Mouse (Mus musculus) midbrain, postnatal 0 days (tissue): ENCODE measurements at regions not wholly inside any gene's neighbourhood (a gene's known extent, or its start where the extent isn't known, plus 50 kb on each side); places are given as distances from the start of the nearest gene placed in this dataset.

ENCODE experiments used
- ATAC-seq: fragments of 200-750 bp; cut with Nextera tagmentation; 2 replicates; pipeline ENCODE4 v1.8.0; 2017; ENCODE audit warnings: moderate number of reproducible peaks, mild to moderate bottlenecking, moderate TSS enrichment, moderate library complexity; ENCODE audit not compliant: low FRiP score
- DNase-seq: peaks from one replicate; pipeline ENCODE4 v3.0.0-alpha.2; 2015; ENCODE audit warnings: low spot score
- H3K27ac ChIP-seq: fragments of 300-500 bp; sonication (generic); 2 replicates; pipeline ENCODE4 v1.5.1; 2014; ENCODE audit warnings: low read depth, mild to moderate bottlenecking, low read length, mixed read lengths
- H3K27me3 ChIP-seq: fragments of 300-500 bp; sonication (generic); 2 replicates; pipeline ENCODE4 v1.6.1; 2014; ENCODE audit warnings: low read length, control low read depth, mixed read lengths; ENCODE audit not compliant: insufficient read depth
- H3K36me3 ChIP-seq: fragments of 300-500 bp; sonication (generic); 2 replicates; pipeline ENCODE4 v1.6.1; 2014; ENCODE audit warnings: low read length, control low read depth, mixed read lengths; ENCODE audit not compliant: insufficient read depth
- H3K4me1 ChIP-seq: fragments of 300-500 bp; sonication (generic); 2 replicates; pipeline ENCODE4 v1.6.1; 2014; ENCODE audit warnings: mild to moderate bottlenecking, control low read depth, antibody characterized with exemption, low read length, mixed read lengths; ENCODE audit not compliant: insufficient read depth
- H3K4me2 ChIP-seq: fragments of 300-500 bp; sonication (generic); 2 replicates; pipeline ENCODE4 v1.6.1; 2014; ENCODE audit warnings: low read depth, mild to moderate bottlenecking, low read length, mixed read lengths; ENCODE audit not compliant: poor library complexity, severe bottlenecking
- H3K4me3 ChIP-seq: fragments of 300-500 bp; sonication (generic); 2 replicates; pipeline ENCODE4 v1.5.1; 2014; ENCODE audit warnings: low read depth, mild to moderate bottlenecking, low read length, moderate library complexity
- H3K9ac ChIP-seq: fragments of 300-500 bp; sonication (generic); replicated peaks from 2 replicates; pipeline ENCODE4 v1.6.1; 2014; ENCODE audit warnings: mild to moderate bottlenecking, low read length, moderate library complexity, mixed read lengths; ENCODE audit not compliant: poor library complexity, severe bottlenecking
- H3K9me3 ChIP-seq: fragments of 300-500 bp; sonication (generic); 2 replicates; pipeline ENCODE4 v1.6.1; 2016; ENCODE audit warnings: low read length, control low read depth
- CTCF ChIP-seq: IDR thresholded peaks from 2 replicates; pipeline ENCODE4 v1.5.1; 2016; ENCODE audit warnings: antibody characterized with exemption, mild to moderate bottlenecking
- WGBS: fragments of 180-500 bp; shearing (Covaris S2); extraction: QIAGEN DNeasy Blood & Tissue Kit; methylation state at CpG from one replicate; pipeline ENCODE4 v1.1.7; 2014; 5-methylcytosine and 5-hydroxymethylcytosine counted together

DNA sequence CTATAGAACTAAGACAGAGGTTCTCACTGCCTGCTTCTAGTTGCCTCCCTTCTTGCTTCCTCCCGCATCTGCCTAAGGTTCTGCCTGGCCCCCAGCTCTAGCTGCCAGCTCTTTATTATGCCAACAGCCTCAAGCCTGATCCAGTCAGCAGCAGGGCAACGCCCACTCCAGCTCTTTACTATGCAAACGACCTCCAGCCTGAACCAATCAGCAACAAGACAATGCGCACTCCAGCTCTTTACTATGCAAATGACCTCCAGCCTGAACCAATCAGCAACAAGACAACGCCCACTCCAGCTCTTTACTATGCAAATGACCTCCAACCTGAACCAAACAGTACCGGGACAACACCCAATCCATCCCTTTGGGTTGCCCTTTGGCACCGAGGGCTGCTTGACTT, 162.2 kb upstream of the Ank start:
- Histone ChIP-seq H3K36me3 (no peaks in the 10 kb centered on the region), H3K4me1 (no peaks in the 10 kb centered on the region), H3K4me2 (no peak overlapping the region), H3K9me3 (no peaks in the 10 kb centered on the region), H3K9ac (no peak overlapping the region), H3K27me3 (no peaks in the 10 kb centered on the region), H3K4me3 (no peak overlapping the region), H3K27ac (no peak overlapping the region)
- DNase-seq = no peak
- no peak for TF ChIP-seq CTCF
- WGBS = 69% methylated on average over 7 of the region's 7 CpGs
- ATAC-seq = no peak

DNA sequence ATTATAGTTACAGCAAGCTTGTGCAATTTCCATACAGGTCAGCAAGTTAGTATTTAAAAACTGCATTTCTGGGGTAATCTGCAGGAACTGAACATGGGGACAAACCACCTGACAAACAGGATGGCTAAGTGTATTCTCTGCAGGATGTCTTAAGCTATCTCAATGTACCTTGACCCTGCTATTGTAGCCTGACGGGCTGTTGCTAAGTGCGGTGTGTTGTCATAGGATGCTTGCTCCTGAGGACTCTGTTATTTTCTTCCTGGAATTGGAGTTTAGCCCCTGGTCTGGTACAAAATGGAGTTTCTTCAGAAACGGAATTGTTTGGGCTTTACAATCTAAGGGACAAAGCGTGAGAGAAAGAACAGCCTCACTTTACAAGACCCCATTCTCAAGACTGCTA, 161.4 kb upstream of the Ank start:
- no peaks in the 10 kb centered on the region for H3K4me1 ChIP-seq
- no peaks in the 10 kb centered on the region for H3K36me3 ChIP-seq
- no peaks in the 10 kb centered on the region for H3K9me3 ChIP-seq
- TF ChIP-seq CTCF = no peak
- no peak for DNase-seq
- H3K4me3 ChIP-seq = no peak overlapping the region
- no peak for ATAC-seq
- no peaks in the 10 kb centered on the region for H3K27me3 ChIP-seq
- WGBS = 85% methylated on average over 4 of the region's 4 CpGs
- no peak overlapping the region for H3K27ac ChIP-seq
- no peak overlapping the region for H3K9ac ChIP-seq
- H3K4me2 ChIP-seq = no peak overlapping the region

GRCm38 (mm10) chr15:27308639-27309038, 157.8 kb upstream of the Ank start:
- 68% methylated on average over 4 of the region's 4 CpGs for WGBS
- no peak for ATAC-seq
- H3K36me3 ChIP-seq = no peaks in the 10 kb centered on the region

DNA sequence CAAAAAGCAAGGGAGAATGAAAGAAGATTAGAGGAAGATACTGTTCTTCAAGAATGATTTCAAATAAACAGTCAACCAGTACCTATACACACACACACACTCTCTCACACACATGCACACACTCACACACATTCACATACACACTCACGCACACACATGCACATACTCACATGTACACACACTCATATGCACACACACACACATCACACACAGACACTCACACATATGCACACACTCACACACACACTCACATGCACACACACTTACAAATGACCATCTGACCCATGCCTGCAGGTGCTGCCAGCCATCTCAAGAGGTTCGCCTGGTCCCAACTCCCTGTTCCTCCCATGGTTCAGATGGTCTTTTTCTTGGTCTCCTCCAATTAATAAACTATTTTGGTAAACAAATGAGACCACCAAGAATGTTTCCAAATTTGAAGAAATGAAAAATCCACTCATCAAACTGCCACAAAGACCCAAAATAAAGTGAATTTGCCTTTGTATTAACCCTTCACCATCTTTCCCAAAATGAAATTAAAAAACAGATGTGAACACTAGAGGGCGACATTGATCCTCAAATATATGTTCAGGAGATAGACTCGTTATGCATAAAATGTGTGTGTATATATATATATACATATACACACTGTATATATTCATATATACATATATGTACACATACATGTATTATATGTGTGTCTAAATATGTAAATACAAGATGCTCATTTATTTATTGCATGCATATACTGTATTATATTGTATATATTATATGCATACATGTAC, 150.3 kb upstream of the Ank start:
- Histone ChIP-seq H3K4me3 (no peak overlapping the region), H3K36me3 (no peaks in the 10 kb centered on the region), H3K9ac (no peak overlapping the region), H3K4me2 (no peak overlapping the region), H3K27ac (no peak overlapping the region), H3K27me3 (no peaks in the 10 kb centered on the region), H3K4me1 (no peaks in the 10 kb centered on the region), H3K9me3 (no peaks in the 10 kb centered on the region)
- WGBS = 50% methylated on average over 4 of the region's 4 CpGs
- ATAC-seq (peak; percentile 66), DNase-seq (peak; percentile 67)
- TF ChIP-seq CTCF = peak; percentile 86

More at GRCm38 (mm10) chr15:27308639-27309038, 157.8 kb upstream of the Ank start:
- no peak overlapping the region for H3K9ac ChIP-seq
- TF ChIP-seq CTCF = no peak
- H3K9me3 ChIP-seq = no peaks in the 10 kb centered on the region
- H3K4me3 ChIP-seq = no peak overlapping the region
- DNase-seq = peak; percentile 23
- no peak overlapping the region for H3K27ac ChIP-seq
- H3K27me3 ChIP-seq = no peaks in the 10 kb centered on the region
- H3K4me1 ChIP-seq = no peaks in the 10 kb centered on the region
- no peak overlapping the region for H3K4me2 ChIP-seq

GRCm38 (mm10) chr15:27316746-27317129, 149.7 kb upstream of the Ank start:
- TF ChIP-seq CTCF = no peak
- H3K9ac ChIP-seq = no peak overlapping the region
- DNase-seq (no peak), ATAC-seq (no peak)
- no peak overlapping the region for H3K27ac ChIP-seq
- no peaks in the 10 kb centered on the region for H3K27me3 ChIP-seq
- no peak overlapping the region for H3K4me3 ChIP-seq
- no peaks in the 10 kb centered on the region for H3K36me3 ChIP-seq
- no peaks in the 10 kb centered on the region for H3K4me1 ChIP-seq
- H3K4me2 ChIP-seq = no peak overlapping the region
- 80% methylated on average over 1 of the region's 1 CpGs for WGBS
- no peaks in the 10 kb centered on the region for H3K9me3 ChIP-seq

DNA sequence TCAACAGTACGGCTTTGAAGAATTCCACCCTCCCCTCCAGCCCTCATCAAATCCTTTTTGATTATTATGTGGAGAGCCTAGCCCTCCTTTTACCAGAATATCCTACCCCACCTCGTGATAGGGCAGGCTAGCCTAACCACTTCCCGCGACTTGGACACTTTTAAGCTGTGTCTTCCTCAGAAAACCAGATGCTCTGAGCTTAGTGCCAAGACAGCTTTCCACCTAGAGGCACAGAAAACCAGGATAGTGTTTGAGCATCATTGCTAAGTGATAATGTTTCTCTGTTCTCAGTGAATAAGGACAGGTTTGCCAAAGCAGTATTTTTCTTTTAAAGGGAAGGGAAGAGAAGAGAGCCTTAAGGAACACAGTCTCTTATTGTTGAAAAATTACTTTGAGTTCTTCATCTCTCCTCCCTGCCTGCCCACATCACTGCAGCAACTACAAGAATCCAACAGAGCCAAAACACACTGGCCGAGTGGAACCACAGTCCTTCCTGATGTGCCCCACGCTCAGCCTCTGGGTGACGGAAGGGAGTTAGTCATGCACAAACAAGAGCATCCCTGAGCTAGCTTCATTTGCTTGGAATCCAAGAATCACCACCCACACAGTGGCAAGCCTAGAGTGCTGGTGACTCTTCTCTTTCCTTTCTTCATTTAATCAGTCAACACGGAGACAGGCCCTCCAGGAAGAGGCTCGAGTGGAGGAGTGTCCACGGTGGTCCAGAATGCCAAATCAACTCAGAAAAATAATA, 144.4 kb upstream of the Ank start:
- Histone ChIP-seq H3K4me2 (no peak overlapping the region), H3K4me1 (no peaks in the 10 kb centered on the region), H3K9ac (no peak overlapping the region), H3K36me3 (no peaks in the 10 kb centered on the region), H3K4me3 (no peak overlapping the region), H3K9me3 (no peaks in the 10 kb centered on the region), H3K27me3 (no peaks in the 10 kb centered on the region), H3K27ac (no peak overlapping the region)
- TF ChIP-seq CTCF = no peak
- DNase-seq (no peak), ATAC-seq (no peak)
- WGBS = 74% methylated on average over 10 of the region's 10 CpGs
